In genomic region chr1:58761391-58762275, GRCm38 (mm10) we compare ENCODE assay signal across 7 mouse cellular contexts. TPM values are rescaled to one million over a fixed set of nuclear protein-coding genes. Genes with fewer than 3 reads are reported as not detected.
DNase-seq lines count a peak whose midpoint lies in the region; ATAC-seq and TF ChIP-seq lines count a peak whose summit lies in the region.
"Not testable (repeated sequence)": the region's sequence is repeated elsewhere in the genome, so short reads cannot be mapped to it uniquely, and the experiment has no call there.

No protein-coding gene starts in this region.

- ATAC-seq in inflammation-experienced regulatory T-cells, adult 6 months, result peak; percentile 83

- peak; percentile 50 for TF ChIP-seq CTCF in layer of hippocampus, adult 2 months (conservative IDR thresholded peaks at IDR 0.05)

- H3K4me3 ChIP-seq in layer of hippocampus, adult 2 months, result not testable (repeated sequence)

- peak; percentile 93 for DNase-seq in ES-CJ7 (ENCODE audit: low read depth, low spot score)
- peak; percentile 58 for DNase-seq in adrenal gland, postnatal 14 days
- peak; percentile 37 for DNase-seq in fibroblast of lung, adult 2 months (ENCODE audit: low read depth)
- not testable (repeated sequence) for DNase-seq in layer of hippocampus, adult 2 months (ENCODE audit: low spot score in 2 of 2)
- peak; percentile 22 for DNase-seq in lung, postnatal 14 days
- DNase-seq in spleen, postnatal 4 days (ENCODE audit: low spot score in 2 of 2), result peak; percentile 27 to 58

- H3K27ac ChIP-seq in layer of hippocampus, adult 2 months, result not testable (repeated sequence)

RNA-seq across cellular contexts. Expression of gene Casp8, which starts 33.5 kb away (rescaled TPM):
- 20.2 and 25.4 TPM in 2 replicates for total RNA-seq in adrenal gland, postnatal 14 days (2021)
- 100 to 1,000 TPM; 161 to 182 (median 167) TPM for polyA plus RNA-seq in inflammation-experienced regulatory T-cells, adult 6 months (2017; shearing (Covaris generic))
- 1 to 10 TPM; 1.9 to 2.1 TPM for total RNA-seq in layer of hippocampus, adult 2 months (2021)

RNA-seq across cellular contexts. Expression of gene Cflar, which starts 50.3 kb away (rescaled TPM):
- 110 and 121 TPM in 2 replicates for total RNA-seq in adrenal gland, postnatal 14 days (2021)
- polyA plus RNA-seq in inflammation-experienced regulatory T-cells, adult 6 months (2017; shearing (Covaris generic)), result 100 to 1,000 TPM; 124 to 177 (median 175) TPM
- 10 to 100 TPM; 32.9 to 35.2 TPM for total RNA-seq in layer of hippocampus, adult 2 months (2021)
